In the genomic region with DNA sequence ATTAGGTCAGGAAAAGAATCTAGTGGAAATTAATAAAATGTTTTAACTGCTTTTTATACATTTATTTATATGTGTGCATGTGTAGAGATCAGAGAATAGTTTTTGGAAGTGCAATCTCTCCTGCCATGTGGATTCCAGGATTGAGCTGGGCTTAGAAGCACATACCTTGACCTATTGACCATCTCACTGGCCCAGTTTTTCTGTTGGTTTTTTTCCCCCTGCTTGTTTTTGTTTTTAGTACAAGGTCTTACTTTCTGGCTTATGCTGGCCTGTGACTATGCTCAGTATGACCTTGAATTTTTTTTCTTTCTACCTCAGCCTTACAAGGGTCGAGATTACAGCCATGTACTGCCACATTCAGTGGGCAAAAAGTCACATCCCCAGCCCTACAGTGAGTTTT, we compare ENCODE assay signal across 27 mouse cellular contexts. TPM values are rescaled to one million over a fixed set of nuclear protein-coding genes. Genes with fewer than 3 reads are reported as not detected.
"Had no signal": no experiment of that assay in that cellular context is flagged by ENCODE, and none has a peak within 500 bp of the region (broad histone marks: within the 10 kb centered on the region; RNA-seq: fewer than 3 reads in every experiment).

No protein-coding gene starts in this region.

- H3K4me3 ChIP-seq: heart, adult 2 months; heart, embryonic 13.5 days; heart, embryonic 15.5 days; hindbrain, embryonic 13.5 days; hindbrain, embryonic 15.5 days; kidney, embryonic 15.5 days; limb, embryonic 13.5 days; limb, embryonic 15.5 days had no signal

- H3K9me3 ChIP-seq: heart, embryonic 13.5 days; heart, embryonic 15.5 days; hindbrain, embryonic 13.5 days; hindbrain, embryonic 15.5 days; kidney, embryonic 15.5 days; limb, embryonic 13.5 days; limb, embryonic 15.5 days had no signal

- H3K9ac ChIP-seq: heart, embryonic 13.5 days; heart, embryonic 15.5 days; hindbrain, embryonic 13.5 days; hindbrain, embryonic 15.5 days; kidney, embryonic 15.5 days; limb, embryonic 13.5 days; limb, embryonic 15.5 days had no signal

- ATAC-seq: hindbrain, postnatal 0 days; intestine, embryonic 16.5 days had no signal

- DNase-seq: gastrocnemius, postnatal 10 days; gastrocnemius, postnatal 36 days; heart, adult 2 months; heart, postnatal 14 days; heart, postnatal 36 days; kidney, adult 11 months; kidney, adult 2 months; kidney, adult 9 months; kidney, postnatal 14 days; kidney, postnatal 36 days; layer of hippocampus, adult 9-11 months; layer of hippocampus, postnatal 36 days; left cerebral cortex, postnatal 4 days had no signal

- H3K27ac ChIP-seq: heart, adult 2 months; heart, embryonic 13.5 days; heart, embryonic 15.5 days; hindbrain, embryonic 13.5 days; hindbrain, embryonic 15.5 days; hindbrain, postnatal 0 days; kidney, embryonic 15.5 days; kidney, postnatal 0 days; limb, embryonic 13.5 days; limb, embryonic 15.5 days had no signal

- H3K4me2 ChIP-seq: heart, embryonic 11.5 days; heart, embryonic 13.5 days; heart, embryonic 15.5 days; hindbrain, embryonic 13.5 days; hindbrain, embryonic 15.5 days; kidney, embryonic 15.5 days; limb, embryonic 13.5 days; limb, embryonic 15.5 days had no signal

- H3K4me1 ChIP-seq: heart, embryonic 15.5 days; hindbrain, embryonic 13.5 days; hindbrain, embryonic 15.5 days; kidney, embryonic 15.5 days; limb, embryonic 13.5 days; limb, embryonic 15.5 days had no signal

- H3K27me3 ChIP-seq: heart, embryonic 13.5 days; heart, embryonic 15.5 days; hindbrain, embryonic 13.5 days; hindbrain, embryonic 15.5 days; kidney, embryonic 15.5 days; limb, embryonic 13.5 days; limb, embryonic 15.5 days had no signal

RNA-seq across cellular contexts. Expression of a gene that starts 43.0 kb away (rescaled TPM):
- total RNA-seq: hematopoietic stem cell, adult 5-6 weeks; layer of hippocampus, adult 18-20 months; layer of hippocampus, postnatal 36 days; left cerebral cortex, adult 18-20 months; left cerebral cortex, postnatal 4 days had no signal
- polyA plus RNA-seq: heart, embryonic 13.5 days had no signal

RNA-seq across cellular contexts. Expression of a gene that starts 52.8 kb away (rescaled TPM):
- total RNA-seq: hematopoietic stem cell, adult 5-6 weeks had no signal
- polyA plus RNA-seq: heart, embryonic 13.5 days had no signal
